Mouse (Mus musculus) liver, embryonic 16.5 days (tissue): ENCODE measurements around the gene Serpine2. TPM values are rescaled to one million over a fixed set of nuclear protein-coding genes. Genes with fewer than 3 reads are reported as not detected.

Source experiments
- ATAC-seq: fragments of 200-750 bp; cut with Nextera tagmentation; 2 replicates; pipeline ENCODE4 v1.8.0; 2017; ENCODE audit warnings: low read depth, mild to moderate bottlenecking, moderate number of reproducible peaks, moderate library complexity
- H3K27ac ChIP-seq: fragments of 300-500 bp; sonication (generic); 2 replicates; pipeline ENCODE4 v1.5.1; 2014; ENCODE audit warnings: mild to moderate bottlenecking, low read length
- H3K27me3 ChIP-seq: fragments of 300-500 bp; sonication (generic); 2 replicates; pipeline ENCODE4 v1.6.1; 2014; ENCODE audit warnings: low read depth, low read length, mixed read lengths; ENCODE audit not compliant: control insufficient read depth, insufficient read depth
- H3K36me3 ChIP-seq: fragments of 300-500 bp; sonication (generic); 2 replicates; pipeline ENCODE4 v1.6.1; 2014; ENCODE audit warnings: mild to moderate bottlenecking; ENCODE audit not compliant: control insufficient read depth, insufficient read depth
- H3K4me1 ChIP-seq: fragments of 300-500 bp; sonication (generic); 2 replicates; pipeline ENCODE4 v1.6.1; 2014; ENCODE audit warnings: low read depth, low read length, mixed read lengths; ENCODE audit not compliant: control insufficient read depth
- H3K4me2 ChIP-seq: fragments of 300-500 bp; sonication (generic); 2 replicates; pipeline ENCODE4 v1.6.1; 2014; ENCODE audit warnings: low read depth, low read length, mixed read lengths
- H3K4me3 ChIP-seq: fragments of 300-500 bp; sonication (generic); 2 replicates; pipeline ENCODE4 v1.5.1; 2014; ENCODE audit warnings: low read depth, mild to moderate bottlenecking, low read length
- H3K9ac ChIP-seq: fragments of 300-500 bp; sonication (generic); 2 replicates; pipeline ENCODE4 v1.6.1; 2014; ENCODE audit warnings: low read depth, low read length
- H3K9me3 ChIP-seq: fragments of 300-500 bp; sonication (generic); replicated peaks from 2 replicates; pipeline ENCODE4 v1.6.1; 2016; ENCODE audit warnings: low read length; ENCODE audit not compliant: control insufficient read depth
- WGBS: fragments of 180-500 bp; shearing (Covaris S2); extraction: QIAGEN DNeasy Blood & Tissue Kit; methylation state at CpG from one replicate; pipeline ENCODE4 v1.1.7; 2014; ENCODE audit not compliant: insufficient replicate concordance; 5-methylcytosine and 5-hydroxymethylcytosine counted together
- polyA plus RNA-seq: library from polyadenylated mRNA; unstranded; fragments of >200 nt; fragmentation: Nextera tagmentation; extraction: Ambion mirVana; gene quantifications from 2 replicates; pipeline ENCODE4 v1.2.1, GENCODE M21; 2015

Serpine2 gene
- polyA plus RNA-seq, 1 experiment from 2014 or later = 6.8 TPM

DNA sequence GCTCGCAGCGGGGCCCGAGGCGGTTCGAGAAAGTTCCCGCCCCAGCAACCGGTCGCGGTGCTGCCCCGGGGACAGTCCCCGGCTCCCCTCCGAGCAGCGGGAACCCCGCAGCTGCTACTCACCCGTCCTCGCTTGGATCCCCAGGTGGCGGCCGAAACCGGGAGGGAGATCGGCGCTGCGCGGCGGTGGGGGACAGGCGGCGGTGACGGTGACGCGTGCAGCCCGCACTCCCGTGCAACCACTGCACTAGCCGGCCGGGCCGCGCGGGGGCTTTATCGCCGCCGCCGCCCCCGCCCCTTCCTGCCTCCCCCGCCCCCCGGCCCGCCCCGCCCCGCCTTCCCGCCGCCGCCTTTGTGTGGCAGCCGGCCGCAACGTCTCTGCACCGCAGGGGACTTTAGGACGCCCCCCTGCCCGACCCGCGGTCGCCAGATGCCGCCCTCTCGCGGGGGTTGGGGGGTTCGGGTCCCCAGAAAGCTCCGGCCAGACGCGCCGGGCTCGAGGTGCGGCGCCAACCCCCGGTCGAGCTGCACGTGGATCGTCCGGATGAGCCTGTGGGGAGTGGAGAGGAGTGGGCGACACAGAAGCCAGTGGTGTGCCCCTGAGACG lies 2.5 kb downstream of the Serpine2 start:
- Histone ChIP-seq H3K36me3 (no peaks in the 10 kb centered on the region), H3K4me1 (no peaks in the 10 kb centered on the region; the same call in 1 of the 2 replicates), H3K27ac (no peak overlapping the region), H3K9ac (peak overlapping the region; percentile 38), H3K4me2 (peak overlapping the region; percentile 62), H3K9me3 (no peaks in the 10 kb centered on the region), H3K27me3 (peaks cover 28% of the 10 kb centered on the region), H3K4me3 (peak overlapping the region; percentile 50)
- ATAC-seq = peak; percentile 35; the same call in 1 of the 2 replicates
- WGBS = under 1% methylated on average over 53 of the region's 76 CpGs

DNA sequence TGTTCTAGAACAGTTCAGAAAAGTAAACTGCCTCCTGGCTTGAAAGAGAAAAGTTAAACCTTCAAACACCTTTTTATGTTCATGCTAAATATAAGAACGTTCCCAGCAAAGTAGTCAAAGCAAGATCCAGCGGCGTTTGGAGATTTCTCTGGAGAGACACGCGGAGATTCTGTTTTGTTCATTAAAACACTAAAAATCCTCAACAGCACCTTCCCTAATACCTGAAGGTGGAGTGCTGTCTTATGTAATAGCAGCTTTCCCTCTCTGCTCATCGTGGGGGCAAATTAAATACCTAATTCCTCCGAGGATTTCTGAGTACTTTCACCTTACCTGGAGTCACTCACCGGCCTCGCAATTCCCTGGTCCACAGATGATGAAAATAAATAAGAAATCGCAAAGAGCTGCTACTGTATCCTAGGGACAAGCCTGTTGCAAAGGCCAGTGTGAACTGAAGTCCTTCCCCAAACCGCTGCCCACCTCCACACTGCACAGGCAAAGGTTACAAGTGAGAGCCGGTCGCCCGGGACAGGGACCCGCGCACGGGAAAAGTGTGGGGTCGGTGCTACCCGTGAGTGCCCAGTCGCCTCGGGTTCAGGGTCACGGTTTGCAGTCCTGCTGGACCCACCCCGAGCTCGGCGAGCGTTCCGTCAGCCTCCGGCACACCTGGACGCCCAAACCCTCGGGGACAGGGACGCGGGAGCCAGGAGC lies 3.1 kb downstream of the Serpine2 start:
- H3K36me3 ChIP-seq = no peaks in the 10 kb centered on the region
- peak; percentile 16; the same call in 1 of the 2 replicates for ATAC-seq
- 3% methylated on average over 32 of the region's 32 CpGs for WGBS
- peak overlapping the region; percentile 62 for H3K4me2 ChIP-seq
- H3K4me1 ChIP-seq = no peaks in the 10 kb centered on the region; the same call in 1 of the 2 replicates
- no peaks in the 10 kb centered on the region for H3K9me3 ChIP-seq
- H3K27ac ChIP-seq = no peak overlapping the region
- H3K27me3 ChIP-seq = peaks cover 28% of the 10 kb centered on the region
- H3K9ac ChIP-seq = peak overlapping the region; percentile 38
- peak overlapping the region; percentile 50 for H3K4me3 ChIP-seq

DNA sequence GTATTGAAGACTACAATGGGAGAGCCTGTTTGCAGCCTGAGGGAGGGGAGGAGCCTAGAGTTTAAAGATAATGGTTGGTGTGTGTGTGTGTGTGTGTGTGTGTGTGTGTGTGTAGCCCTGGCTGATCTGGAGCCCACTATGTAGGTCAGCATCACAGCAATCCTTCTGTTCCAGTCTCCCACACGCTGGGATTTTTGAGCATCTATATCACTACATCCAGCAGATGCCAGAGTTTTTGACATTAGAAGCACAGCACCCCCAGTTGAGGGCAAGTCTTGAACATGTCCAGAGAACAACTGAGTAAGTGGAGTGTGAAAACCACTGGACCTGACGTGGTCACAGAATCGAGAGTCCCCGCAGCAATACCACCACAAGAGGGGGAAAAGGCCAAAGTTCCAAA lies 4.2 kb downstream of the Serpine2 start:
- no peaks in the 10 kb centered on the region for H3K36me3 ChIP-seq
- no peak overlapping the region for H3K9ac ChIP-seq
- H3K4me3 ChIP-seq = no peak overlapping the region
- no peak overlapping the region for H3K4me2 ChIP-seq
- no peaks in the 10 kb centered on the region for H3K9me3 ChIP-seq
- no peaks in the 10 kb centered on the region; the same call in 1 of the 2 replicates for H3K4me1 ChIP-seq
- H3K27ac ChIP-seq = no peak overlapping the region
- 30% methylated on average over 4 of the region's 4 CpGs for WGBS
- H3K27me3 ChIP-seq = peaks cover 28% of the 10 kb centered on the region
- no peak for ATAC-seq

DNA sequence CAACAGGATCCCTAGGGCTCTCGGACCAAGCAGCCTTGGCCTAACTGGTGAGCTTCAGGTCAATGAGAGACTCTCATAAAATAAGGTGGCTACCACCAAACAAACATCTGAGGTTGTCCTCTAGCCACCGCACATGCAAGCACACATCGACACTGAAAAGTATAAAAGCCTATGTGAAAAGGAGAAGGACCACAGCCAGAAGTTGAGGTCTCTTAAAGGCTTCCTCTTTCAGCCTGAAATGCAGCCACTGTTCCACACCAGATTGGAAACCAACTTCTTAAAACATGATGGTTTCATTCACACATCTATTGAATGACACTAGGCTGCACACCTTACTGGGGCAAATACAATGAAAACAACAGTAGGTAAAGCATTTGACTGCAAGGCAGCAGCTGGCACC lies 7.5 kb downstream of the Serpine2 start:
- Histone ChIP-seq H3K27ac (no peak overlapping the region), H3K4me3 (no peak overlapping the region), H3K9ac (no peak overlapping the region), H3K27me3 (peaks cover 14% of the 10 kb centered on the region), H3K4me2 (no peak overlapping the region), H3K4me1 (no peaks in the 10 kb centered on the region), H3K36me3 (no peaks in the 10 kb centered on the region), H3K9me3 (no peaks in the 10 kb centered on the region)
- no peak for ATAC-seq
- 42% methylated on average over 3 of the region's 3 CpGs for WGBS

DNA sequence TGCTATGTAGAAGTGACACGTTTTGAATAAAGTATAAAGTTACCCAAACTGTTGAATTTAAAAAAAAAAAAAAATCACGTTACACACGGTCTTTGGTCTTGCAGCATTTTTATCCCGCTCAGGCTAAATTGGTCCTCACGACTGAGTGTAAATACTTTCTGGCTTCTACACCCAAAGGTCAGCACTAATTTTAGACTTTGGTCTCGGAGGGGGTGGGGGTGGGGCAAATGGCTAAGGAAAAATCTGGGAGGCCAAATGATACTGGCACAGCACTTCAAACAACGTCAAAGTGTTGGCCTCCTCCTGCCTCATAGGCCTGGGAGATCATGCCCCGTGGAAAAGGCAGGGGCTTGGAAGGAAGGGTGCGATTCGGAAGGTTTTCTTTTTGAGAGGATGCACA lies 10.6 kb downstream of the Serpine2 start:
- Histone ChIP-seq H3K4me2 (no peak overlapping the region), H3K36me3 (no peaks in the 10 kb centered on the region), H3K27ac (no peak overlapping the region), H3K9ac (no peak overlapping the region), H3K4me1 (no peaks in the 10 kb centered on the region), H3K9me3 (no peaks in the 10 kb centered on the region), H3K27me3 (no peaks in the 10 kb centered on the region), H3K4me3 (no peak overlapping the region)
- ATAC-seq = no peak
- WGBS = 62% methylated on average over 10 of the region's 10 CpGs

DNA sequence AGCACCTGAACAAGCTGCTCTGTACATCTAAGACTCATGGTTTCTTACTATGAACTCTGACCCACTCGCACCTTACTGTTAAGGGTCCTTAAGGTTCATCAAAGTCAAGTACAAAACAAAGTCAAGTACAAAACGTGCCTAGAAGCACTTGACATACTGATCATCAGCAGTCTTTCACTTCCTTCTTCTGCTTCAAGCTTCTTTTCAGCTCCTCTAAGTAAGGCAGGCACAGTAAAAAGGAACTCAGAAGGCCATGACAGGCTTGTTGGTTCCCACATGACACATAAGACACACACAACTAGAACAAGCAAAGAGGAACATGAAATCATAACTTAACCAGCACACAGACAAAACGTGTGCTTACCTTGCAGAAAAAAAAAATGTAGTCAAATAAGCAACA lies 12.3 kb downstream of the Serpine2 start:
- Histone ChIP-seq H3K4me1 (no peaks in the 10 kb centered on the region), H3K27me3 (no peaks in the 10 kb centered on the region), H3K4me3 (no peak overlapping the region), H3K27ac (no peak overlapping the region), H3K9me3 (no peaks in the 10 kb centered on the region), H3K9ac (no peak overlapping the region), H3K4me2 (no peak overlapping the region), H3K36me3 (no peaks in the 10 kb centered on the region)
- 29% methylated on average over 3 of the region's 3 CpGs for WGBS
- ATAC-seq = no peak

DNA sequence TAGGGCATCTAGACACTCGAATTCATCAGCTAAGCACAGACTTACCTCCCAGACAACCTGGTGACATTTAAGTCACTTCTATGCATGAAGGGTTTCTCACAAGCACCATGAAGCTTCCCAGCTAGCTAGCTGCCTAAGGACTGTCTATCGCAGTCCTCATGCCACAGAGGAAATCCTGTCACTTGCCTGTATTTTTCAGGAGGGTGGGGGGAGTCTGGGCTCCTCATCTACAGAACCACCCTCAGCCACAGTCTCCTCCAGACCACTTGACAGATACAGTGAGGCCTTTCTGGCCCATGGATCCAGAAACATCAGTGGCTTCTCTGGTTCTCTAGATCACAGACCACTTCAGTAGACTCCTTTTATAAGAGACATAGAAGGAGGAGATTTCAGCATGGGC lies 14.1 kb downstream of the Serpine2 start:
- Histone ChIP-seq H3K27ac (no peak overlapping the region), H3K9ac (no peak overlapping the region), H3K4me1 (no peaks in the 10 kb centered on the region), H3K4me2 (no peak overlapping the region), H3K4me3 (no peak overlapping the region), H3K27me3 (no peaks in the 10 kb centered on the region), H3K9me3 (no peaks in the 10 kb centered on the region), H3K36me3 (no peaks in the 10 kb centered on the region)
- no peak for ATAC-seq
- 31% methylated on average over 2 of the region's 2 CpGs for WGBS

DNA sequence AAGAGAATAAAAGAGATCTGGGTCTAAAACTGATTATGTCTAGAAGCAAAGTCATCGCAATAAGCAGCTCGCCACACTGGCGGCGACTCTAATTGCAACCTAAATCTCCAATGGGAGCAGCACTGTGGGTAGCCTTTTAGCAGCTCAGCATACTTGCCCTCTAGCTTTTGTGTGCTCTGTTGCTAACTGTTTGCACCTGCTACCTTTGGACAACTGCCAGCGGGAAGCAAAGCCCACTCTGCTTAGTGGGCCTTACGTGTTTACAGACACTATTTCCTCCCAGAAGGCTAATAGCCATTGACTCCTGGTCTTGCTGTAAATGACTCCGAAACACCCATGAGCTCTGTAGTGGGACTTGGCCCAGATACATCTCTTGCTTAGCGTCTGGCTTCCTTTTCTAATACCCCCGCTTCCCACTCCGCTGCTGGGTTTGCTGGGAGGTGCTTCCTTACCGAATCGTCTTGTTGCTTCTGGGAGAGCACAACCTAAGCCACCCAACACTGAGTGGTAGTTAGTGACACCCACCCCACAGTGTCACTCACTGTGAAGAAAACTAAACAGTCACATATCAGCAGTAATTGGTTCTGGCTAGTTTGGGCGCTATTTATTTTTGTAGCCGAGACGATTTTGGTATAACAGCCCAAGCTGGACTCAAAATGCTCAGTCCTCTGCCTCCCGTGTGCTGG lies 28.1 kb downstream of the Serpine2 start:
- no peak overlapping the region for H3K4me3 ChIP-seq
- H3K9me3 ChIP-seq = no peaks in the 10 kb centered on the region
- H3K27ac ChIP-seq = no peak overlapping the region
- ATAC-seq = no peak
- H3K4me1 ChIP-seq = no peaks in the 10 kb centered on the region
- 73% methylated on average over 16 of the region's 16 CpGs for WGBS
- no peaks in the 10 kb centered on the region for H3K36me3 ChIP-seq
- H3K9ac ChIP-seq = no peak overlapping the region
- H3K4me2 ChIP-seq = no peak overlapping the region
- H3K27me3 ChIP-seq = no peaks in the 10 kb centered on the region
